Mouse (Mus musculus) kidney, embryonic 14.5 days (tissue): ENCODE measurements around the gene Tnfsf13. TPM values are rescaled to one million over a fixed set of nuclear protein-coding genes. Genes with fewer than 3 reads are reported as not detected.

Experiments
- ATAC-seq: fragments of 200-750 bp; cut with Nextera tagmentation; 2 replicates; pipeline ENCODE4 v1.8.0; 2017; ENCODE audit warnings: moderate number of reproducible peaks, mild to moderate bottlenecking, moderate TSS enrichment, moderate library complexity; ENCODE audit not compliant: low FRiP score, low TSS enrichment
- H3K27ac ChIP-seq: fragments of 300-500 bp; sonication (generic); 2 replicates; pipeline ENCODE4 v1.5.1; 2014; ENCODE audit warnings: low read depth, mild to moderate bottlenecking, low read length, moderate library complexity, mixed read lengths
- H3K27me3 ChIP-seq: fragments of 300-500 bp; sonication (generic); 2 replicates; pipeline ENCODE4 v1.6.1; 2014; ENCODE audit warnings: mild to moderate bottlenecking, low read length; ENCODE audit not compliant: control insufficient read depth, insufficient read depth
- H3K36me3 ChIP-seq: fragments of 300-500 bp; sonication (generic); 2 replicates; pipeline ENCODE4 v1.6.1; 2014; ENCODE audit warnings: low read length, mixed read lengths; ENCODE audit not compliant: control insufficient read depth, insufficient read depth
- H3K4me1 ChIP-seq: fragments of 300-500 bp; sonication (generic); 2 replicates; pipeline ENCODE4 v1.6.1; 2014; ENCODE audit warnings: low read length, mixed read lengths; ENCODE audit not compliant: control insufficient read depth, insufficient read depth
- H3K4me2 ChIP-seq: fragments of 300-500 bp; sonication (generic); replicated peaks from 2 replicates; pipeline ENCODE4 v1.6.1; 2014; ENCODE audit warnings: low read depth, mild to moderate bottlenecking, low read length
- H3K4me3 ChIP-seq: fragments of 300-500 bp; sonication (generic); 2 replicates; pipeline ENCODE4 v1.5.1; 2014; ENCODE audit warnings: mild to moderate bottlenecking, low read length
- H3K9ac ChIP-seq: fragments of 300-500 bp; sonication (generic); 2 replicates; pipeline ENCODE4 v1.6.1; 2014; ENCODE audit warnings: low read depth, mild to moderate bottlenecking, low read length, moderate library complexity
- H3K9me3 ChIP-seq: fragments of 300-500 bp; sonication (generic); 2 replicates; pipeline ENCODE4 v1.6.1; 2016; ENCODE audit warnings: low read length; ENCODE audit not compliant: control insufficient read depth
- WGBS: fragments of 180-500 bp; shearing (Covaris S2); extraction: QIAGEN DNeasy Blood & Tissue Kit; methylation state at CpG from one replicate; pipeline ENCODE4 v1.1.7; 2014; 5-methylcytosine and 5-hydroxymethylcytosine counted together
- polyA plus RNA-seq: library from polyadenylated mRNA; unstranded; fragments of >200 nt; fragmentation: Nextera tagmentation; extraction: Ambion mirVana; gene quantifications from 2 replicates; pipeline ENCODE4 v1.2.1, GENCODE M21; 2014

The Tnfsf13 gene
- polyA plus RNA-seq, 1 experiment from 2014 or later: 0.34 TPM

DNA sequence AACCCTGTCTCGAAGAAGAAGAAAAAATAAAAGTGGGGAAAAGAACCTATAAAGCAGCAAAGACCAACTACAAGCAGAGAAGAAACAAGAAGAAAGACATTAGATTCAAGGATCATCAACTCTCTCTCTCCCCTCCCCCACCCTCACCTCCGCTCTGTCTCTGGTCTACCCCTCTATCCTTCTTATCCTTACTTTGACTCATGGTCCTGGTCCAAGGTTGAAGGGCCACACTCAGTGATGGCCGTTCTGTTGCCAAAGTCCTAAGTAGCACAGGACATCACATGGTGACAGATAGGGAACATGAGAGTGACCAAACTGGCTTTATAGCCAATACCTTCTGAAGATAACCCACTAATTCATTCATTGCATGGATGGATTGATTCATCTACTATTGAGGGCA, 11.8 kb upstream of the Tnfsf13 start:
- Histone ChIP-seq H3K9ac (no peak overlapping the region), H3K27me3 (no peaks in the 10 kb centered on the region), H3K4me2 (no peak overlapping the region), H3K4me3 (no peak overlapping the region), H3K4me1 (peaks cover 14% of the 10 kb centered on the region; the same call in 1 of the 2 replicates), H3K36me3 (no peaks in the 10 kb centered on the region), H3K9me3 (0 out of 2 replicates have a peak, but pooled peaks cover 3% of the 10 kb centered on the region), H3K27ac (no peak overlapping the region)
- ATAC-seq: no peak
- WGBS: 88% methylated on average over 3 of the region's 3 CpGs

GRCm38 (mm10) chr11:69695361-69696181, 10.0 kb upstream of the Tnfsf13 start, which contains the start of the genes Tnfsf12 and Tnfsfm13:
TSS of gene Tnfsf12 (minus strand) at chr11:69695849.
TSS of gene Tnfsfm13 (minus strand) at chr11:69696098.
- H3K4me1 ChIP-seq: peaks cover 14% of the 10 kb centered on the region; the same call in 1 of the 2 replicates
- H3K9me3 ChIP-seq: 0 out of 2 replicates have a peak, but pooled peaks cover 3% of the 10 kb centered on the region
- peak within 1 kb of the TSS; percentile 62 for H3K4me3 ChIP-seq
- H3K27ac ChIP-seq: peak within 1 kb of the TSS; percentile 78
- no peaks in the 10 kb centered on the region for H3K27me3 ChIP-seq
- peak; percentile 88 for ATAC-seq
- WGBS: 2% methylated on average over 41 of the region's 41 CpGs
- H3K36me3 ChIP-seq: no peaks in the 10 kb centered on the region
- peak within 1 kb of the TSS; percentile 93 for H3K4me2 ChIP-seq
- H3K9ac ChIP-seq: peak within 1 kb of the TSS; percentile 83

DNA sequence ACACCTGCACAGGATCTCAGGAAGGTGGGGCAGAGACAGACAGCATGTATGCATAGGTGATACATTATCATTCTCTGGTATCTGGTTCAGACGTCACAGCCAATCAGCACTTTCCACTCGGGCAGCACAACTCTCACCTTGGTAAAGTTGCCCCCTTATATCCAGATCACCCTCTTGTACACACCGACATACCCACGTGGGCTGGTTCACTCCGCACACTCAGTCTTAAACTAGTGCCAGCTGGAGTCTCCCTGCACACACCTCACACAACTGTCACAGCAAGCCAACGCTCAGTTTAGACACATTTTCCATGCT, 9.4 kb upstream of the Tnfsf13 start:
- Histone ChIP-seq H3K9me3 (0 out of 2 replicates have a peak, but pooled peaks cover 3% of the 10 kb centered on the region), H3K27me3 (no peaks in the 10 kb centered on the region), H3K36me3 (no peaks in the 10 kb centered on the region), H3K4me2 (peak overlapping the region; percentile 93), H3K4me1 (peaks cover 14% of the 10 kb centered on the region; the same call in 1 of the 2 replicates), H3K27ac (peak overlapping the region; percentile 78), H3K9ac (peak overlapping the region; percentile 83; the same call in 1 of the 2 replicates), H3K4me3 (peak overlapping the region; percentile 62)
- no peak; the same call in 1 of the 2 replicates for ATAC-seq
- 29% methylated on average over 6 of the region's 6 CpGs for WGBS

- no peak overlapping the region for H3K4me2 ChIP-seq
- no peaks in the 10 kb centered on the region for H3K27me3 ChIP-seq
- H3K9ac ChIP-seq: no peak overlapping the region
- WGBS: 47% methylated on average over 11 of the region's 11 CpGs
- 0 out of 2 replicates have a peak, but pooled peaks cover under 1% of the 10 kb centered on the region for H3K9me3 ChIP-seq
- no peak overlapping the region for H3K27ac ChIP-seq
- no peak overlapping the region for H3K4me3 ChIP-seq
- no peaks in the 10 kb centered on the region for H3K36me3 ChIP-seq
- peaks cover 14% of the 10 kb centered on the region; the same call in 1 of the 2 replicates for H3K4me1 ChIP-seq
- ATAC-seq: no peak
Observed at GRCm38 (mm10) chr11:69693421-69693965, 7.9 kb upstream of the Tnfsf13 start.

DNA sequence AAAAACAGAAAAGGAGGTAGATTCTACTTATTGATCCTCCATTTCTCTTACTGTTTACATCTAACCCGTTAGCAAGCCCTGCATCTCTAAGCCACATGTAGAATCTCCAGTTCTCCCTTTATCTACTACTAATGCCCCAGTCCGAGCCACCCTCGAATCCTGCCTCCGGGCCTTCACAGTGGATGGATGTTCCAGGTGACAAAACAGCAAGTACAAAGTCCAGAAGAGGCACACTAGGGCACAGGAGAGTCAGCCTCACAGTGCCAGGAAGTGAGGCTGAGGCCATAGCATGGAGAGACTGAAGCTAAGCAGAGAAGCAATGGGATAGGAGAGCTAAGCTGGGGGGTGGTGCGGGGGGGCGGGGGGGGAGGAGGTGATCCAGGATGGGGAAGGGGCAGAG, 7.3 kb upstream of the Tnfsf13 start:
- no peak overlapping the region for H3K27ac ChIP-seq
- H3K9me3 ChIP-seq: no peaks in the 10 kb centered on the region
- H3K9ac ChIP-seq: no peak overlapping the region
- WGBS: 80% methylated on average over 6 of the region's 6 CpGs
- H3K27me3 ChIP-seq: no peaks in the 10 kb centered on the region
- H3K36me3 ChIP-seq: no peaks in the 10 kb centered on the region
- H3K4me2 ChIP-seq: no peak overlapping the region
- H3K4me3 ChIP-seq: no peak overlapping the region
- no peak for ATAC-seq
- H3K4me1 ChIP-seq: peaks cover 14% of the 10 kb centered on the region; the same call in 1 of the 2 replicates

- 72% methylated on average over 9 of the region's 9 CpGs for WGBS
- Histone ChIP-seq H3K27ac (no peak overlapping the region), H3K4me2 (no peak overlapping the region), H3K36me3 (no peaks in the 10 kb centered on the region), H3K27me3 (no peaks in the 10 kb centered on the region), H3K9me3 (no peaks in the 10 kb centered on the region), H3K4me3 (no peak overlapping the region), H3K4me1 (peaks cover 14% of the 10 kb centered on the region; the same call in 1 of the 2 replicates), H3K9ac (no peak overlapping the region)
- no peak for ATAC-seq
Observed at GRCm38 (mm10) chr11:69692196-69692811, 6.7 kb upstream of the Tnfsf13 start.

- ATAC-seq: no peak
- H3K4me2 ChIP-seq: no peak overlapping the region
- peaks cover 24% of the 10 kb centered on the region; the same call in 1 of the 2 replicates for H3K4me1 ChIP-seq
- no peaks in the 10 kb centered on the region for H3K27me3 ChIP-seq
- no peaks in the 10 kb centered on the region for H3K36me3 ChIP-seq
- H3K9me3 ChIP-seq: no peaks in the 10 kb centered on the region
- H3K4me3 ChIP-seq: no peak overlapping the region
- 100% methylated on average over 1 of the region's 1 CpGs for WGBS
- no peak overlapping the region for H3K27ac ChIP-seq
- no peak overlapping the region for H3K9ac ChIP-seq
Observed at GRCm38 (mm10) chr11:69689891-69690290, 4.3 kb upstream of the Tnfsf13 start.

DNA sequence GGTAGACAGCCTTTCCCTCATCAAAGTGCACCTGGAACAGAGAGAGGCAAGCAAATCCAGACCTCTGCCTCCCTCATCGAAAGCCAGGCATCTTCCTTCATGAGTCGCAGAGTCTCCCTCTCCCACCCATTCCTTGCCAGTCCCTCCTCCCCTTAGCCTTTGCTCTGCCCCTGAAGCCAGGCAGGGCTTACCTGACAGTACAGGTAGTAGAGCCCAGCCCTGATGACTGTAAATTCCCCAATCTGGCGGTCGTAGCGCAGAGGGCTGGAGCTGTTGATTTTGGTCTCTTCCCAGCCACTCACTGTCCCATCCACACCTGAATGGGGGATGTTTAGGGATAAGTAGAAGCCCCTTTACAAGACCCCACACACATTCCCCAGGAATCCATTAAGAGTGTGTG, 1.5 kb upstream of the Tnfsf13 start:
- Histone ChIP-seq H3K27ac (no peak overlapping the region), H3K4me2 (no peak overlapping the region), H3K27me3 (no peaks in the 10 kb centered on the region), H3K9me3 (no peaks in the 10 kb centered on the region), H3K9ac (0 out of 2 replicates have a peak overlapping the region, but pooled peaks have one; percentile 12), H3K4me1 (peaks cover 23% of the 10 kb centered on the region; the same call in 1 of the 2 replicates), H3K4me3 (no peak overlapping the region), H3K36me3 (no peaks in the 10 kb centered on the region)
- no peak for ATAC-seq
- WGBS: 54% methylated on average over 5 of the region's 5 CpGs
